Mouse (Mus musculus) heart, postnatal 0 days (tissue): ENCODE results near the gene Erv3. TPM values are rescaled to one million over a fixed set of nuclear protein-coding genes. Genes with fewer than 3 reads are reported as not detected.

Experiments
- ATAC-seq: fragments of 200-750 bp; cut with Nextera tagmentation; 2 replicates; pipeline ENCODE4 v1.8.0; 2017; ENCODE audit warnings: low read depth, moderate number of reproducible peaks, moderate library complexity; ENCODE audit not compliant: insufficient read depth
- DNase-seq: peaks from one replicate; pipeline ENCODE4 v3.0.0-alpha.2; 2016; ENCODE audit warnings: low spot score
- H3K27ac ChIP-seq: fragments of 300-500 bp; sonication (generic); 2 replicates; pipeline ENCODE4 v1.5.1; 2014; ENCODE audit warnings: low read depth, mild to moderate bottlenecking
- H3K27me3 ChIP-seq: fragments of 300-500 bp; sonication (generic); 2 replicates; pipeline ENCODE4 v1.6.1; 2014; ENCODE audit warnings: low read length, mixed read lengths; ENCODE audit not compliant: control insufficient read depth, insufficient read depth
- H3K36me3 ChIP-seq: fragments of 300-500 bp; sonication (generic); replicated peaks from 2 replicates; pipeline ENCODE4 v1.6.1; 2014; ENCODE audit warnings: low read length, mixed read lengths; ENCODE audit not compliant: control insufficient read depth, insufficient read depth
- H3K4me1 ChIP-seq: fragments of 300-500 bp; sonication (generic); 2 replicates; pipeline ENCODE4 v1.6.1; 2014; ENCODE audit warnings: antibody characterized with exemption; ENCODE audit not compliant: control insufficient read depth, insufficient read depth
- H3K4me2 ChIP-seq: fragments of 300-500 bp; sonication (generic); 2 replicates; pipeline ENCODE4 v1.6.1; 2014; ENCODE audit warnings: low read depth, mild to moderate bottlenecking, low read length, moderate library complexity
- H3K4me3 ChIP-seq: fragments of 300-500 bp; sonication (generic); 2 replicates; pipeline ENCODE4 v1.5.1; 2014; ENCODE audit warnings: low read depth, low read length
- H3K9ac ChIP-seq: fragments of 300-500 bp; sonication (generic); replicated peaks from 2 replicates; pipeline ENCODE4 v1.6.1; 2014; ENCODE audit warnings: low read depth, low read length, mixed read lengths
- H3K9me3 ChIP-seq: fragments of 300-500 bp; sonication (generic); replicated peaks from 2 replicates; pipeline ENCODE4 v1.6.1; 2016; ENCODE audit warnings: low read length; ENCODE audit not compliant: control insufficient read depth
- CTCF ChIP-seq: IDR thresholded peaks from 2 replicates; pipeline ENCODE4 v1.5.1; 2016; ENCODE audit warnings: antibody characterized with exemption, control low read depth, low read depth
- EP300 ChIP-seq: IDR thresholded peaks from 2 replicates; pipeline ENCODE4 v1.6.1; 2016; ENCODE audit warnings: antibody characterized with exemption, low read depth
- WGBS: fragments of 180-500 bp; shearing (Covaris S2); extraction: QIAGEN DNeasy Blood & Tissue Kit; methylation state at CpG from one replicate; pipeline ENCODE4 v1.1.7; 2014; 5-methylcytosine and 5-hydroxymethylcytosine counted together
- polyA plus RNA-seq: library from polyadenylated mRNA; unstranded; fragments of >200 nt; fragmentation: Nextera tagmentation; extraction: Ambion mirVana; gene quantifications from 2 replicates; pipeline ENCODE4 v1.2.1, GENCODE M21; 2015
- total RNA-seq: library from RNA; depleted of rRNA; stranded (reverse); fragments of >200 nt; gene quantifications from 2 replicates; pipeline ENCODE4 v1.2.3, GENCODE M21; 2014; ENCODE audit warnings: low replicate concordance

The Erv3 gene
- total and polyA plus RNA-seq, 2 experiments from 2014 or later: not detected

- Histone ChIP-seq H3K36me3 (no peaks in the 10 kb centered on the region), H3K27ac (no peak overlapping the region), H3K9me3 (no peaks in the 10 kb centered on the region), H3K4me3 (no peak overlapping the region), H3K9ac (no peak overlapping the region), H3K4me1 (0 out of 2 replicates have a peak, but pooled peaks cover 4% of the 10 kb centered on the region), H3K4me2 (no peak overlapping the region), H3K27me3 (no peaks in the 10 kb centered on the region)
- WGBS: 62% methylated on average over 3 of the region's 3 CpGs
- no peak for ATAC-seq
- no peak for DNase-seq
- TF ChIP-seq CTCF: no peak
- TF ChIP-seq EP300: no peak
These were observed 37.9 kb downstream of the Erv3 start for GRCm38 (mm10) chr2:131821708-131821990.

- Histone ChIP-seq H3K27me3 (no peaks in the 10 kb centered on the region), H3K4me1 (0 out of 2 replicates have a peak, but pooled peaks cover 4% of the 10 kb centered on the region), H3K9ac (no peak overlapping the region), H3K27ac (no peak overlapping the region), H3K4me2 (no peak overlapping the region), H3K9me3 (no peaks in the 10 kb centered on the region), H3K36me3 (no peaks in the 10 kb centered on the region), H3K4me3 (no peak overlapping the region)
- 25% methylated on average over 6 of the region's 6 CpGs for WGBS
- peak; percentile 72 for DNase-seq
- TF ChIP-seq CTCF (peak; percentile 74), EP300 (no peak)
- peak; percentile 42; the same call in 1 of the 2 replicates for ATAC-seq
These were observed 38.4 kb downstream of the Erv3 start for GRCm38 (mm10) chr2:131820932-131821707.

- H3K27ac ChIP-seq: no peak overlapping the region
- WGBS: 22% methylated on average over 14 of the region's 14 CpGs
These were observed 39.4 kb downstream of the Erv3 start for GRCm38 (mm10) chr2:131820088-131820675.

GRCm38 (mm10) chr2:131814327-131814726, 45.2 kb downstream of the Erv3 start:
- H3K27me3 ChIP-seq: peaks cover 18% of the 10 kb centered on the region
- H3K9me3 ChIP-seq: no peaks in the 10 kb centered on the region
- no peaks in the 10 kb centered on the region for H3K4me1 ChIP-seq
- DNase-seq: no peak
- no peak for ATAC-seq
- no peak for TF ChIP-seq EP300
- TF ChIP-seq CTCF: no peak
- no peak overlapping the region for H3K4me3 ChIP-seq
- no peak overlapping the region for H3K9ac ChIP-seq
- WGBS: 82% methylated on average over 10 of the region's 10 CpGs
- H3K36me3 ChIP-seq: no peaks in the 10 kb centered on the region
- H3K27ac ChIP-seq: no peak overlapping the region
- no peak overlapping the region for H3K4me2 ChIP-seq

More at GRCm38 (mm10) chr2:131820088-131820675, 39.4 kb downstream of the Erv3 start:
- DNase-seq (peak; percentile 82), ATAC-seq (0 out of 2 replicates have a peak, but pooled peaks have one; percentile 53)
- Histone ChIP-seq H3K9ac (no peak overlapping the region), H3K27me3 (no peaks in the 10 kb centered on the region), H3K36me3 (no peaks in the 10 kb centered on the region), H3K4me1 (0 out of 2 replicates have a peak, but pooled peaks cover 4% of the 10 kb centered on the region), H3K4me3 (no peak overlapping the region), H3K9me3 (no peaks in the 10 kb centered on the region), H3K4me2 (peak overlapping the region; percentile 51)
- TF ChIP-seq CTCF: peak; percentile 94
- no peak for TF ChIP-seq EP300

GRCm38 (mm10) chr2:131813437-131813836, 46.1 kb downstream of the Erv3 start:
- ATAC-seq (no peak), DNase-seq (no peak)
- H3K27ac ChIP-seq: no peak overlapping the region
- no peaks in the 10 kb centered on the region for H3K9me3 ChIP-seq
- no peaks in the 10 kb centered on the region for H3K4me1 ChIP-seq
- H3K4me2 ChIP-seq: no peak overlapping the region
- no peaks in the 10 kb centered on the region for H3K36me3 ChIP-seq
- TF ChIP-seq CTCF (no peak), EP300 (no peak)
- 38% methylated on average over 1 of the region's 1 CpGs for WGBS
- H3K27me3 ChIP-seq: peaks cover 18% of the 10 kb centered on the region
- H3K9ac ChIP-seq: no peak overlapping the region
- H3K4me3 ChIP-seq: no peak overlapping the region
